Mouse (Mus musculus) hindbrain, postnatal 0 days (tissue): ENCODE results near the gene Pfdn4. TPM values are rescaled to one million over a fixed set of nuclear protein-coding genes. Genes with fewer than 3 reads are reported as not detected.

Source experiments
- ATAC-seq: fragments of 200-750 bp; cut with Nextera tagmentation; 2 replicates; pipeline ENCODE4 v1.8.0; 2017; ENCODE audit warnings: mild to moderate bottlenecking, moderate TSS enrichment, moderate library complexity
- DNase-seq: peaks from one replicate; pipeline ENCODE4 v3.0.0-alpha.2; 2015; ENCODE audit warnings: low spot score
- H3K27ac ChIP-seq: fragments of 300-500 bp; sonication (generic); 2 replicates; pipeline ENCODE4 v1.5.1; 2014; ENCODE audit warnings: mild to moderate bottlenecking
- H3K27me3 ChIP-seq: fragments of 300-500 bp; sonication (generic); 2 replicates; pipeline ENCODE4 v1.6.1; 2014; ENCODE audit warnings: low read length, mixed read lengths; ENCODE audit not compliant: insufficient read depth
- H3K36me3 ChIP-seq: fragments of 300-500 bp; sonication (generic); 2 replicates; pipeline ENCODE4 v1.6.1; 2014; ENCODE audit warnings: low read length, mixed read lengths; ENCODE audit not compliant: insufficient read depth
- H3K4me1 ChIP-seq: fragments of 300-500 bp; sonication (generic); 2 replicates; pipeline ENCODE4 v1.6.1; 2014; ENCODE audit warnings: antibody characterized with exemption, low read length, mixed read lengths; ENCODE audit not compliant: insufficient read depth
- H3K4me2 ChIP-seq: fragments of 300-500 bp; sonication (generic); 2 replicates; pipeline ENCODE4 v1.6.1; 2014; ENCODE audit warnings: low read depth, mild to moderate bottlenecking, low read length, moderate library complexity, mixed read lengths
- H3K4me3 ChIP-seq: fragments of 300-500 bp; sonication (generic); 2 replicates; pipeline ENCODE4 v1.5.1; 2014; ENCODE audit warnings: low read length
- H3K9ac ChIP-seq: fragments of 300-500 bp; sonication (generic); replicated peaks from 2 replicates; pipeline ENCODE4 v1.6.1; 2014; ENCODE audit warnings: mild to moderate bottlenecking, low read length, moderate library complexity, mixed read lengths
- H3K9me3 ChIP-seq: fragments of 300-500 bp; sonication (generic); 2 replicates; pipeline ENCODE4 v1.6.1; 2016; ENCODE audit warnings: low read length, mixed read lengths
- CTCF ChIP-seq: IDR thresholded peaks from 2 replicates; pipeline ENCODE4 v1.5.1; 2016; ENCODE audit warnings: antibody characterized with exemption, control low read depth, low read depth
- WGBS: fragments of 180-500 bp; shearing (Covaris S2); extraction: QIAGEN DNeasy Blood & Tissue Kit; methylation state at CpG from one replicate; pipeline ENCODE4 v1.1.7; 2014; 5-methylcytosine and 5-hydroxymethylcytosine counted together
- polyA plus RNA-seq: library from polyadenylated mRNA; unstranded; fragments of >200 nt; fragmentation: Nextera tagmentation; extraction: Ambion mirVana; gene quantifications from 2 replicates; pipeline ENCODE4 v1.2.1, GENCODE M21; 2015
- total RNA-seq: library from RNA; depleted of rRNA; stranded (reverse); fragments of >200 nt; gene quantifications from 2 replicates; pipeline ENCODE4 v1.2.3, GENCODE M21; 2014

Pfdn4 gene
- total and polyA plus RNA-seq, 2 experiments from 2014 or later = 67.7 to 147 TPM

DNA sequence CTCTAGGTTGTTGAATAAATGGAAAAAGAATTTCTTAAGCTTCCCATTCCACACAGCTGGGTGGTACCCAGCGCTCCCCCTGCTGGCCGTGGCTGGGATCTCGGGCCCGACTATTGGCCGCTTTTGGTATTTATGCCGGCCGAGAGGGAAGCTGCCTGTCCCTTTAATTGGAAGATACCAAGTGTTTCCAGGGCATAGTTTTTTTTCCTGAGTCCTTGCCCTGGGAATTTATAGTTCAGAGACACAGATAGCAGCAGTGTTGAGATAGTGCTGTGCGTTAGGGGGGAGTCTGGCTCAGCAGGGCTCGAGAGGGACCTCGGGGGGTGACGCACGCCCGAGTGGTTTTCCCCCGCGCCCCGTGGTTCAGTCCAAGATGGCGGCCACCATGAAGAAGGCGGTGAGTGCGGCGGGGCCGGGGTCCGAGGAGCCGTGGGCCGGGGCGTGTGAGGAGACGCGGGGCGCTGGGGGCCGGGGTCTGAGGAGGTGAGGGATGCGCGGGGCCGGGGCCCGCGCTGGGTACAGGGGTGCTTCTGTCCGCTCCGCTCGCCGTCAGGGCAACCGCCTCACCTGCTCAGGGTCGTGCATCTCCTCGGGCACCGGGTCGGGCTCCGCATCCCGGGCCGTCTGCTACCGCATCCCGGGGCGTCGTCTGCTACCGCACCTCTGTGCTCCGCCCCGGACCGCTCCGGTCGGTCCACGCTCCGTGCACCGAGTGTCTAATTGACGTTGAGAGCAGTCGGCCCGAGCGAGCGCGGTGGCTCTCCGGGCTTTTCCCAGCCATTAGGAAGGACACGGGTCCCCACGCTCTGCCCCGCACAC is 15.1 kb downstream of the Pfdn4 start:
- peak overlapping the region; percentile 80 for H3K4me2 ChIP-seq
- H3K4me1 ChIP-seq = peaks cover 9% of the 10 kb centered on the region
- H3K9ac ChIP-seq = peak overlapping the region; percentile 93
- no peaks in the 10 kb centered on the region; the same call in 1 of the 2 replicates for H3K36me3 ChIP-seq
- peak; percentile 98 for TF ChIP-seq CTCF
- under 1% methylated on average over 65 of the region's 69 CpGs for WGBS
- H3K27ac ChIP-seq = peak overlapping the region; percentile 87
- peak overlapping the region; percentile 96 for H3K4me3 ChIP-seq
- DNase-seq (peak; percentile 91), ATAC-seq (peak; percentile 80)
- H3K27me3 ChIP-seq = no peaks in the 10 kb centered on the region
- no peaks in the 10 kb centered on the region for H3K9me3 ChIP-seq

DNA sequence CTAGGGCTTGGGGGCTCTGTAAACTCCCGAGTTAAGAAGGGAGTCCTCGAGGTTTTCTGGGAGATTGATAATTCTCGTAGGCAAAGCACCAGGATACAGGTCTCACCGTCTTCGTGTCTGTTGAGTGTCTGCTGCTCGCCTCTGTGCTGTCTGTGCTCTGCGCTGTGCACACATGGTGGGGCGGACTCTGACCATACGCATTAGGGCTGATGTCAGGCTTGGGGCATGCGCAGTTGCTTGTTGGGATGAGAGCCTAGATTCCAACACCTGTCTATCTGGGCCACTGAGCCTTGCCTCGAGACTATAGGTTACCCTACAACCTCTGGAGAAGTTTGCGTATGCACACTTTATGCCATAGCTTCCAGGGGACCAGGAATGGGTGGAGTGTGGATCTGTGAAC is 17.5 kb downstream of the Pfdn4 start:
- Histone ChIP-seq H3K27me3 (no peaks in the 10 kb centered on the region), H3K36me3 (peaks cover 16% of the 10 kb centered on the region; the same call in 1 of the 2 replicates), H3K4me3 (no peak overlapping the region), H3K9ac (no peak overlapping the region), H3K9me3 (no peaks in the 10 kb centered on the region), H3K4me1 (peaks cover 9% of the 10 kb centered on the region), H3K4me2 (no peak overlapping the region), H3K27ac (no peak overlapping the region)
- TF ChIP-seq CTCF = no peak
- DNase-seq = no peak
- WGBS = 91% methylated on average over 12 of the region's 12 CpGs
- ATAC-seq = no peak

DNA sequence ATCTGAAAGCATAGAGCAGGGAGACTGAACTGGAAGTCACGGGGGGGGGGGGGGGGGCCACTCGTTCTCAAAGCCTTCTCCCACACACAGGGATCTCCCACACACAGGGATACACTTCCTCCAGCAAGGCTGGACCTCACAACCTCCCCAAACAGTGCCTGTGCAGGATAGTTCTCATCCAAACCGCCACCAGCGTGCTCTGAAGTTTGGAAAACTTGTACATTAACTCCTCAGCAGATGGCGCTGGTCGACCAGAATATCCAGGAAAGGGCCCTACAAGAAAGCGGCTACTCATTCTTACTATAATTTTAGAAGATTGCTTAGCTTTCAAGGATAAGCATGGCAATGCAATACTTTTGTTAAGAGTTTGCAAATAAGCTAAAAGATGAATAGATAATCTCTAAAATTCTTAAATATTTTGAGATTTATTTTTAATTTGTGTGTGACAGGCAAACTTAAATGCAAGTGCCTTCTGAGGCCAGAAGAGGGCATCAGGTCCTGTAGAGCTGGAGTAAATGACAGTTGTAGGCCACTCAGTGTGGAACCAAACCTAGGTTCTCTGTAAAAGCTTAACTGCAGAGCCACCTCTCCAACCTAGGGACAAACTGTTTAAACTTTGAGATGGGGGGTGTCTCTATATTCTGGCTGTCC is 24.2 kb downstream of the Pfdn4 start:
- ATAC-seq (peak; percentile 70), DNase-seq (peak; percentile 88)
- TF ChIP-seq CTCF = peak; percentile 74
- Histone ChIP-seq H3K9me3 (no peaks in the 10 kb centered on the region), H3K27ac (no peak overlapping the region), H3K9ac (no peak overlapping the region), H3K36me3 (peaks cover 24% of the 10 kb centered on the region; the same call in 1 of the 2 replicates), H3K4me3 (no peak overlapping the region), H3K27me3 (no peaks in the 10 kb centered on the region), H3K4me1 (no peaks in the 10 kb centered on the region), H3K4me2 (no peak overlapping the region)
- 4% methylated on average over 7 of the region's 7 CpGs for WGBS

DNA sequence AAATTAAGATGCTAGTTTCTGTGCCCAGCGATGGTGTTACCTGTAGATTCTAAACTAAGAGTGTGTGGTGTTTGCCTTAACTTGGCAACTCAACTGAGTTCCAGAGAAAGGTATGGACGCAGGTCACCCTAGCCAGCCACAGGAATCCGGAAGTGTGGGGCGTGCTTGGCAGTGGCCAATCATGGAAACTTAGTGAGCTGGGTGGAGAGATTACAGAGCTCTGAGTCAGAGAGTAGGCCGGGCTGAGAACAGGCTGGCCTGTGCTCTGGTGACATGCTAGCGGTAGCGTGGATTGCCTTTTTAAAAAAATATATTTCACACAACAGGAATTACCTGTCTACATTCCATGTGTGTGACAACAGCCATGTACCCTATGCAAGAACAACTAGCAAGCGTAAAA is 30.3 kb downstream of the Pfdn4 start:
- no peak overlapping the region for H3K9ac ChIP-seq
- no peak overlapping the region for H3K4me3 ChIP-seq
- DNase-seq = no peak
- no peaks in the 10 kb centered on the region for H3K27me3 ChIP-seq
- no peak overlapping the region for H3K27ac ChIP-seq
- no peak for ATAC-seq
- H3K4me2 ChIP-seq = no peak overlapping the region
- no peaks in the 10 kb centered on the region for H3K9me3 ChIP-seq
- 91% methylated on average over 8 of the region's 8 CpGs for WGBS
- no peaks in the 10 kb centered on the region for H3K36me3 ChIP-seq
- no peaks in the 10 kb centered on the region for H3K4me1 ChIP-seq
- no peak for TF ChIP-seq CTCF

DNA sequence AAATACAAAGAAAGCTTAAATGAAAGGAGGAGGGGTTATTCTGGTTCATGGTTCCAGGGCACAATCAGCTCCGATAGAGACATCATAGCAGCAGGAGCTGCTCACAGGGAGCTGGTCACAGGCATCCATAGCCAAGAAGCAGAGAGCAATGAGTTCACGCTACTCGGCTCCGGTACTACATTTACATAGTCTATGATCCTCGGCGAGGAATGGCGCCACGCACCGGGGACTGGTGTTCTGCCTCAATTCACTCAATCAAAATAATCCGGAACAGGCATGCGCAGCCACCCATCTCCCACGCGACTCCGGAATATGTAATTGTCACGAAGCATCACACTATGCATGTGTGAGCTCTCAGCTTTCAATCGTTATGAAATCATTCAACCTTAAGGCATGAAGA is 31.8 kb downstream of the Pfdn4 start:
- H3K4me3 ChIP-seq = no peak overlapping the region
- 71% methylated on average over 16 of the region's 16 CpGs for WGBS

DNA sequence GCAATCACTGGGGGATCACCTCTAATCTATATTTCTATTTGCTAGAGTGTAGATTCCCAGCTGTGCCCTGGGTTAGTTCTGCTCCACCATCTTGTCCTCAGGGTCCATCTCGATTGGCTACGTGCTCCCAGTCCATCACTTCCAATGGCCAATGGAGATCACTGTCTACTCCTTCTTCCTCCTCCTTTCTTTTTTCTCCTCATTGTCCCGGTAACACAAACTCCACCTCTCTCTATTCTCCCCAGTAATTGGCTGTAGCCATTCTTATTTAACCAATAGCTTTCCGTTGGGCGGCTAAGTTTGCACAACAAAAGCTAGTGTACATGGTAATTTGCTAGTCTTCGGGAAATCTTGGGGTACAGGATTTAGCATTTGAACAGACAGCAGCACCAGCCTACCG is 33.5 kb downstream of the Pfdn4 start:
- no peak overlapping the region for H3K4me3 ChIP-seq
- H3K27me3 ChIP-seq = no peaks in the 10 kb centered on the region
- H3K9me3 ChIP-seq = no peaks in the 10 kb centered on the region
- H3K36me3 ChIP-seq = no peaks in the 10 kb centered on the region
- no peak for TF ChIP-seq CTCF
- H3K27ac ChIP-seq = no peak overlapping the region
- no peak for DNase-seq
- WGBS = 84% methylated on average over 7 of the region's 7 CpGs
- no peak for ATAC-seq
- no peak overlapping the region for H3K4me2 ChIP-seq
- no peak overlapping the region for H3K9ac ChIP-seq
- H3K4me1 ChIP-seq = no peaks in the 10 kb centered on the region

More for the DNA sequence above, 31.8 kb downstream of the Pfdn4 start:
- no peak for TF ChIP-seq CTCF
- ATAC-seq (no peak; the same call in 1 of the 2 replicates), DNase-seq (no peak)
- H3K27ac ChIP-seq = no peak overlapping the region
- no peak overlapping the region for H3K4me2 ChIP-seq
- no peaks in the 10 kb centered on the region for H3K4me1 ChIP-seq
- no peaks in the 10 kb centered on the region for H3K9me3 ChIP-seq
- no peaks in the 10 kb centered on the region for H3K36me3 ChIP-seq
- no peak overlapping the region for H3K9ac ChIP-seq
- no peaks in the 10 kb centered on the region for H3K27me3 ChIP-seq
